Mouse (Mus musculus): ENCODE data around the gene Tmem80. TPM values are rescaled to one million over a fixed set of nuclear protein-coding genes. Genes with fewer than 3 reads are reported as not detected.

Gene Tmem80
- total and polyA plus RNA-seq, 3 experiments, result 7.4 to 9.9 (median 8.3) TPM

DNA sequence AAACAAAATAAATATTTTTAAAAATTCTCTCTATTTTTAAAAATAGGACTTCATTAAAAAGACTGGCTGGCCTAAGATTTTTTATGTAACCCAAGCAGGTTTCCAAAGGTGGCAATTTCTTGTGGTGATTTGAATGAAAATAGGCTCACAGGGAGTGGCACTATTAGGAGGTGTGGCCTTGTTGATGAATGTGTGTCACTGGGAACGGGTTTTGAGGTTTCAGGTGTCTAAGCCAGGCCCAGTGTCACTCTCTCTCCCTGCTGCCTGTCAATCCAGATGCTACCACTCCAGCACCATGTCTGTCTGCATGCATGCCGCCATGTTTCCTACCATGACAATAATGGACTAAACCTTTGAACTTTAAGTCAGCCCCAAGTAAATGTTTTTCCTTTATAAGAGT is 8.1 kb upstream of the Tmem80 start:
- Histone ChIP-seq H3K79me2 (replicated peaks; ENCODE audit: control insufficient read depth, extremely low read depth, insufficient read depth, poor library complexity, severe bottlenecking) (no peaks in the 10 kb centered on the region), H3K9me3 (replicated peaks; ENCODE audit: low read length) (no peaks in the 10 kb centered on the region), H3K9ac (ENCODE audit: insufficient read depth, low read depth) (no peak overlapping the region), H3K27me3 (replicated peaks) (no peaks in the 10 kb centered on the region), H3K36me3 (replicated peaks in 1 of 2; ENCODE audit: control insufficient read depth in 1 of 2, insufficient read depth in 1 of 2, low read length in 1 of 2) (peaks cover 56 to 94% of the 10 kb centered on the region in 2 experiments), H3K27ac (ENCODE audit: insufficient read depth, low read depth) (no peak overlapping the region), H3K4me3 (replicated peaks in 1 of 3; ENCODE audit: low read depth in 2 of 3, low read length in 2 of 3, poor library complexity in 1 of 3) (no peak overlapping the region), H3K4me1 (ENCODE audit: control insufficient read depth in 1 of 2, insufficient read depth in 2 of 2) (peaks cover 2 to 3% of the 10 kb centered on the region in 2 experiments; a peak in 3 of 4 replicates), H3K4me2 (ENCODE audit: insufficient read depth, low read depth, poor library complexity, severe bottlenecking) (no peak overlapping the region)
- dilution Hi-C loops (cut with MboI; ENCODE audit: extremely low pct_ligation_motif_present, extremely low pct_unique_long_range_greater_than_20kb, low sequenced_read_pairs), result no loop called here
- DNase-seq (ENCODE audit: extremely low read depth), result no peak
- in situ Hi-C loops (cut with MboI; ENCODE audit: low pct_ligation_motif_present, low pct_unique_long_range_greater_than_20kb, low sequenced_read_pairs), result loop anchor here (5.0 kb wide), 1 partner anchor 42 kb away; the partner anchor contains the start of genes Cdhr5 and Sct
- no peak for TF ChIP-seq ZNF384 (IDR thresholded peaks at IDR 0.05; ENCODE audit: low read depth, low read length)
- no peak for TF ChIP-seq CTCF (conservative IDR thresholded peaks at IDR 0.05 in 1 of 2, IDR thresholded peaks at IDR 0.05 in 1 of 2; ENCODE audit: low read depth in 2 of 2, low read length in 2 of 2)
- TF ChIP-seq POLR2A (IDR thresholded peaks at IDR 0.05; ENCODE audit: low read depth, low read length), result no peak
- no peak for TF ChIP-seq MYC (IDR thresholded peaks at IDR 0.05; ENCODE audit: low read depth, low read length)
- no peak for TF ChIP-seq TCF12 (IDR thresholded peaks at IDR 0.05; ENCODE audit: low read depth, low read length)

DNA sequence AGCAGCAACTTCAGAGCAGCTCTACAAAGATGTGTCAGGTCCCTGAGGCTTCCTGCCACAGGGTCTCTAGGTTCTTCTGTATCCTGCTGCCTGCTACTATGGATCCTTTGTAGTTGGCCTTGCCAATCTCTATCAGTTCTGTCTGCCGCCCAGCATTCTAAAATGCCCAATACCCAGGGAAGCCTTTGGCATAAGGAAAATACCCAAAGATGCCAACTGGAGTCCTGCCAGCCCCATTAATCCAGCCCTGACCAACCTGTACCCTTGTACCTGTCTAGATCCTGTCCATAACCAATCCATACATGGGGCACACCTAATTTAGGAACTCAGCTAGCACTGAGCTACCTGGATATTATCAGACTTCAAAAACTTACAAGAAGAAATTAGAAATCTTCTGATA is 2.9 kb upstream of the Tmem80 start:
- in situ Hi-C loops (cut with MboI; ENCODE audit: low pct_ligation_motif_present, low pct_unique_long_range_greater_than_20kb, low sequenced_read_pairs), result no loop called here
- dilution Hi-C loops (cut with MboI; ENCODE audit: extremely low pct_ligation_motif_present, extremely low pct_unique_long_range_greater_than_20kb, low sequenced_read_pairs), result no loop called here
- Histone ChIP-seq H3K36me3 (replicated peaks in 1 of 2; ENCODE audit: control insufficient read depth in 1 of 2, insufficient read depth in 1 of 2, low read length in 1 of 2) (peaks cover 31 to 65% of the 10 kb centered on the region in 2 experiments), H3K4me3 (replicated peaks in 1 of 3; ENCODE audit: low read depth in 2 of 3, low read length in 2 of 3, poor library complexity in 1 of 3) (no peak overlapping the region), H3K9ac (ENCODE audit: insufficient read depth, low read depth) (no peak overlapping the region), H3K27me3 (replicated peaks) (no peaks in the 10 kb centered on the region), H3K9me3 (replicated peaks; ENCODE audit: low read length) (no peaks in the 10 kb centered on the region), H3K27ac (ENCODE audit: insufficient read depth, low read depth) (no peak overlapping the region), H3K4me2 (ENCODE audit: insufficient read depth, low read depth, poor library complexity, severe bottlenecking) (no peak overlapping the region), H3K4me1 (ENCODE audit: control insufficient read depth in 1 of 2, insufficient read depth in 2 of 2) (peaks cover 17 to 32% of the 10 kb centered on the region in 2 experiments), H3K79me2 (replicated peaks; ENCODE audit: control insufficient read depth, extremely low read depth, insufficient read depth, poor library complexity, severe bottlenecking) (peaks cover 4% of the 10 kb centered on the region)
- no peak for TF ChIP-seq MXI1 (IDR thresholded peaks at IDR 0.05; ENCODE audit: low read depth, low read length)
- TF ChIP-seq MAZ (IDR thresholded peaks at IDR 0.05; ENCODE audit: low read depth, low read length), result no peak
- no peak for TF ChIP-seq MYC (IDR thresholded peaks at IDR 0.05; ENCODE audit: low read depth, low read length)
- no peak for TF ChIP-seq ETS1 (conservative IDR thresholded peaks at IDR 0.05; ENCODE audit: low read depth, low read length)
- no peak for TF ChIP-seq E2F4 (IDR thresholded peaks at IDR 0.05; ENCODE audit: insufficient replicate concordance, low read depth, low read length)
- no peak for TF ChIP-seq CTCF (conservative IDR thresholded peaks at IDR 0.05 in 1 of 2, IDR thresholded peaks at IDR 0.05 in 1 of 2; ENCODE audit: low read depth in 2 of 2, low read length in 2 of 2)
- no peak for TF ChIP-seq ZMIZ1 (IDR thresholded peaks at IDR 0.05; ENCODE audit: low read depth, low read length)
- TF ChIP-seq NELFE (IDR thresholded peaks at IDR 0.05; ENCODE audit: low read depth, low read length), result no peak
- DNase-seq (ENCODE audit: extremely low read depth), result no peak

DNA sequence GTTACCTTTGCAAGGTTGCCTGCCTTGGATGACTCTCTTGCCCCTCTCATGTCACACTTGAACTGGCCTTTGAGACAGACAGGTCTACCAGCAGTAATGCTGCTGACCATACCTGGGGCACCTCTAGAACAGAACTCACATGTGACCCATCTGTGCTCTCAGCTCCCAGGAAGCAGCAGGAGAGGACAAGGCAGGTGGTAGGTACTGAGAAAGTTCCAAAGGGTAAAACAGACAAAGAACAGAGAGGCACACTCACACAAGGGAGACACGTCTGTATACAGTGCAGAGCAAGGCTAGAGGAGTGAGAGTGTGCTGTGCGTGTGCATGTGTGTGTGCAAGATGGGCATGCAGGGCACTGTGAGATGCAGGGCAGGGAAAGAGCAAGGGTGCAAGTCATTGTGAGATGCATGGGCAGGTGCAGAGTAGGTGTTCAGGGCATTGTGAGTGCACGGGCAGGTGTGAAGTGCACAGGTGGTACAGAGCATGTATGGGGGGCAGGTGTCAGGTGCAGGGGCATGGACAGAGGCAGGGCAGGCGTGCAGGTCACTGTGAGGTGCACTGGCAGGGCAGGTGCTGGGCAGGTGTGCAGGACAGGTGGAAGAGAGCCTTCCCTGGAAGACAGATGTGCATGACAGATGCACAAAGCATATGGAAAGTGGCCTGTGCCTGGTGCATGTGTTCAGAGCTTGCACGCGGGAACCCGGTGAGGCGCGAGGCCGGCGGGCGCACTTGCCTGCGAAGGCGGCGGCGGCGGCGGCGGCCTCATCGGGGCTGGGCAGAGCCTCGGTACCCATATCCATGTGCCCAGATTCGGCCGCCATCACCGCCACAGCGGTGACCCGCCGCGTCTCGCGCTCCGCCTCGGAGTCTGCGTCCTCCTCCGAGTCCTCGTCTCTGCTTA is 743 bp upstream of the Tmem80 start:
- Histone ChIP-seq H3K79me2 (replicated peaks; ENCODE audit: control insufficient read depth, extremely low read depth, insufficient read depth, poor library complexity, severe bottlenecking) (peaks cover 4% of the 10 kb centered on the region), H3K9me3 (replicated peaks; ENCODE audit: low read length) (no peaks in the 10 kb centered on the region), H3K4me1 (ENCODE audit: control insufficient read depth in 1 of 2, insufficient read depth in 2 of 2) (peaks cover 17 to 32% of the 10 kb centered on the region in 2 experiments), H3K27ac (ENCODE audit: insufficient read depth, low read depth) (peak overlapping the region; percentile 18; the same call in 1 of the 2 replicates), H3K4me2 (ENCODE audit: insufficient read depth, low read depth, poor library complexity, severe bottlenecking) (peak overlapping the region; percentile 55), H3K36me3 (replicated peaks in 1 of 2; ENCODE audit: control insufficient read depth in 1 of 2, insufficient read depth in 1 of 2, low read length in 1 of 2) (peaks cover 20 to 45% of the 10 kb centered on the region in 2 experiments), H3K9ac (ENCODE audit: insufficient read depth, low read depth) (peak overlapping the region; percentile 92), H3K4me3 (replicated peaks in 1 of 3; ENCODE audit: low read depth in 2 of 3, low read length in 2 of 3, poor library complexity in 1 of 3) (peak overlapping the region; percentile 56 to 73 (median 71)), H3K27me3 (replicated peaks) (no peaks in the 10 kb centered on the region)
- dilution Hi-C loops (cut with MboI; ENCODE audit: extremely low pct_ligation_motif_present, extremely low pct_unique_long_range_greater_than_20kb, low sequenced_read_pairs) (no loop called here), in situ Hi-C loops (cut with MboI; ENCODE audit: low pct_ligation_motif_present, low pct_unique_long_range_greater_than_20kb, low sequenced_read_pairs) (no loop called here)
- DNase-seq (ENCODE audit: extremely low read depth), result no peak
- TF ChIP-seq MAX (IDR thresholded peaks at IDR 0.05; ENCODE audit: low read length) (peak; percentile 88), JUN (IDR thresholded peaks at IDR 0.05; ENCODE audit: insufficient read depth, low read depth, low read length) (no peak), CHD2 (IDR thresholded peaks at IDR 0.05; ENCODE audit: low read length) (no peak), BHLHE40 (IDR thresholded peaks at IDR 0.05; ENCODE audit: low read depth, low read length) (no peak), TCF12 (IDR thresholded peaks at IDR 0.05; ENCODE audit: low read depth, low read length) (0 out of 2 replicates have a peak, but pooled peaks have one; percentile 23), GABPA (IDR thresholded peaks at IDR 0.05; ENCODE audit: insufficient replicate concordance, low read depth, low read length) (no peak)

Measured in CH12.LX (cell line).